Mouse (Mus musculus): ENCODE measurements around the gene Zpbp2. TPM values are rescaled to one million over a fixed set of nuclear protein-coding genes. Genes with fewer than 3 reads are reported as not detected.

Gene Zpbp2
- polyA plus RNA-seq, 1 experiment from 2014 or later = not detected

- Histone ChIP-seq H3K27ac (no peak overlapping the region), H3K4me3 (no peak overlapping the region), H3K27me3 (peaks cover 2% of the 10 kb centered on the region; the same call in 1 of the 2 replicates), H3K4me2 (replicated peaks) (no peak overlapping the region), H3K4me1 (no peaks in the 10 kb centered on the region; the same call in 1 of the 2 replicates), H3K36me3 (no peaks in the 10 kb centered on the region), H3K9me3 (no peaks in the 10 kb centered on the region), H3K9ac (no peak overlapping the region)
- no peak for ATAC-seq (ENCODE audit: insufficient number of reproducible peaks, insufficient read depth, low FRiP score, low TSS enrichment)
- whole genome bisulfite sequencing = 85% methylated on average over 3 of the region's 3 CpGs
Measured at GRCm38 (mm10) chr11:98563025-98563424, 12.1 kb downstream of the Zpbp2 start.

- no peak overlapping the region for H3K4me3 ChIP-seq
- ATAC-seq (ENCODE audit: insufficient number of reproducible peaks, insufficient read depth, low FRiP score, low TSS enrichment) = no peak
- no peaks in the 10 kb centered on the region for H3K9me3 ChIP-seq
Measured at GRCm38 (mm10) chr11:98563921-98564414, 13.1 kb downstream of the Zpbp2 start.

GRCm38 (mm10) chr11:98568326-98568725 is 17.4 kb downstream of the Zpbp2 start:
- no peaks in the 10 kb centered on the region for H3K9me3 ChIP-seq
- H3K27me3 ChIP-seq = no peaks in the 10 kb centered on the region
- WGBS = 85% methylated on average over 8 of the region's 8 CpGs
- no peaks in the 10 kb centered on the region for H3K4me1 ChIP-seq
- H3K27ac ChIP-seq = no peak overlapping the region
- no peak overlapping the region for H3K9ac ChIP-seq
- no peaks in the 10 kb centered on the region for H3K36me3 ChIP-seq
- H3K4me3 ChIP-seq = no peak overlapping the region
- no peak overlapping the region for H3K4me2 ChIP-seq (replicated peaks)
- no peak for ATAC-seq (ENCODE audit: insufficient number of reproducible peaks, insufficient read depth, low FRiP score, low TSS enrichment)

More at GRCm38 (mm10) chr11:98563921-98564414, 13.1 kb downstream of the Zpbp2 start:
- Histone ChIP-seq H3K4me2 (replicated peaks) (no peak overlapping the region), H3K27ac (no peak overlapping the region), H3K9ac (no peak overlapping the region), H3K27me3 (no peaks in the 10 kb centered on the region), H3K4me1 (no peaks in the 10 kb centered on the region; the same call in 1 of the 2 replicates), H3K36me3 (no peaks in the 10 kb centered on the region)
- WGBS = 63% methylated on average over 13 of the region's 13 CpGs

GRCm38 (mm10) chr11:98569461-98569860 is 18.6 kb downstream of the Zpbp2 start:
- ATAC-seq (ENCODE audit: insufficient number of reproducible peaks, insufficient read depth, low FRiP score, low TSS enrichment) = no peak
- Histone ChIP-seq H3K4me1 (no peaks in the 10 kb centered on the region), H3K36me3 (no peaks in the 10 kb centered on the region), H3K4me2 (replicated peaks) (no peak overlapping the region), H3K4me3 (no peak overlapping the region), H3K27ac (no peak overlapping the region), H3K27me3 (no peaks in the 10 kb centered on the region), H3K9me3 (no peaks in the 10 kb centered on the region), H3K9ac (no peak overlapping the region)
- WGBS = 78% methylated on average over 6 of the region's 6 CpGs

GRCm38 (mm10) chr11:98577776-98578175 is 26.9 kb downstream of the Zpbp2 start:
- WGBS = 83% methylated on average over 5 of the region's 5 CpGs
- H3K9ac ChIP-seq = no peak overlapping the region

GRCm38 (mm10) chr11:98580301-98581121 is 29.6 kb downstream of the Zpbp2 start:
- no peak for ATAC-seq (ENCODE audit: insufficient number of reproducible peaks, insufficient read depth, low FRiP score, low TSS enrichment)
- no peak overlapping the region for H3K9ac ChIP-seq
- H3K36me3 ChIP-seq = peaks cover 31% of the 10 kb centered on the region
- no peak overlapping the region for H3K4me2 ChIP-seq (replicated peaks)
- H3K4me1 ChIP-seq = peaks cover 8% of the 10 kb centered on the region
- H3K9me3 ChIP-seq = no peaks in the 10 kb centered on the region
- no peaks in the 10 kb centered on the region for H3K27me3 ChIP-seq
- no peak overlapping the region for H3K4me3 ChIP-seq
- WGBS = 77% methylated on average over 16 of the region's 16 CpGs
- no peak overlapping the region for H3K27ac ChIP-seq

More at GRCm38 (mm10) chr11:98577776-98578175, 26.9 kb downstream of the Zpbp2 start:
- no peak overlapping the region for H3K4me3 ChIP-seq
- peaks cover 22% of the 10 kb centered on the region for H3K36me3 ChIP-seq
- H3K27ac ChIP-seq = no peak overlapping the region
- H3K4me2 ChIP-seq (replicated peaks) = no peak overlapping the region
- H3K9me3 ChIP-seq = no peaks in the 10 kb centered on the region
- no peak for ATAC-seq (ENCODE audit: insufficient number of reproducible peaks, insufficient read depth, low FRiP score, low TSS enrichment)
- no peaks in the 10 kb centered on the region for H3K4me1 ChIP-seq
- no peaks in the 10 kb centered on the region for H3K27me3 ChIP-seq

GRCm38 (mm10) chr11:98581286-98582029 is 30.6 kb downstream of the Zpbp2 start:
- ATAC-seq (ENCODE audit: insufficient number of reproducible peaks, insufficient read depth, low FRiP score, low TSS enrichment) = no peak
- Histone ChIP-seq H3K4me1 (peaks cover 17% of the 10 kb centered on the region), H3K27ac (no peak overlapping the region), H3K4me2 (replicated peaks) (no peak overlapping the region), H3K4me3 (no peak overlapping the region), H3K27me3 (no peaks in the 10 kb centered on the region), H3K9ac (no peak overlapping the region), H3K9me3 (no peaks in the 10 kb centered on the region), H3K36me3 (peaks cover 31% of the 10 kb centered on the region)
- WGBS = 70% methylated on average over 17 of the region's 17 CpGs

- Histone ChIP-seq H3K36me3 (peaks cover 31% of the 10 kb centered on the region), H3K4me1 (peaks cover 17% of the 10 kb centered on the region), H3K27me3 (no peaks in the 10 kb centered on the region), H3K4me2 (replicated peaks) (no peak overlapping the region), H3K4me3 (no peak overlapping the region), H3K9me3 (no peaks in the 10 kb centered on the region), H3K9ac (no peak overlapping the region), H3K27ac (no peak overlapping the region)
- 79% methylated on average over 8 of the region's 8 CpGs for WGBS
- ATAC-seq (ENCODE audit: insufficient number of reproducible peaks, insufficient read depth, low FRiP score, low TSS enrichment) = no peak
Measured at GRCm38 (mm10) chr11:98582030-98582388, 31.1 kb downstream of the Zpbp2 start.

GRCm38 (mm10) chr11:98582551-98583264 is 31.8 kb downstream of the Zpbp2 start:
- no peak for ATAC-seq (ENCODE audit: insufficient number of reproducible peaks, insufficient read depth, low FRiP score, low TSS enrichment)
- 88% methylated on average over 12 of the region's 12 CpGs for WGBS
- H3K27ac ChIP-seq = no peak overlapping the region
- H3K9me3 ChIP-seq = no peaks in the 10 kb centered on the region
- peaks cover 31% of the 10 kb centered on the region for H3K36me3 ChIP-seq
- H3K4me2 ChIP-seq (replicated peaks) = no peak overlapping the region
- H3K27me3 ChIP-seq = no peaks in the 10 kb centered on the region
- H3K9ac ChIP-seq = no peak overlapping the region
- no peak overlapping the region for H3K4me3 ChIP-seq
- H3K4me1 ChIP-seq = peaks cover 20% of the 10 kb centered on the region

- Histone ChIP-seq H3K4me3 (no peak overlapping the region), H3K4me1 (peaks cover 25% of the 10 kb centered on the region), H3K4me2 (replicated peaks) (no peak overlapping the region), H3K36me3 (peaks cover 31% of the 10 kb centered on the region), H3K27ac (no peak overlapping the region), H3K9ac (no peak overlapping the region), H3K9me3 (no peaks in the 10 kb centered on the region), H3K27me3 (no peaks in the 10 kb centered on the region)
- 91% methylated on average over 3 of the region's 3 CpGs for WGBS
- ATAC-seq (ENCODE audit: insufficient number of reproducible peaks, insufficient read depth, low FRiP score, low TSS enrichment) = no peak
Measured at GRCm38 (mm10) chr11:98583265-98583552, 32.3 kb downstream of the Zpbp2 start.

- no peak for ATAC-seq (ENCODE audit: insufficient number of reproducible peaks, insufficient read depth, low FRiP score, low TSS enrichment)
- peaks cover 31% of the 10 kb centered on the region for H3K36me3 ChIP-seq
- no peaks in the 10 kb centered on the region for H3K9me3 ChIP-seq
- H3K4me1 ChIP-seq = peaks cover 29% of the 10 kb centered on the region
- H3K4me3 ChIP-seq = no peak overlapping the region
- H3K9ac ChIP-seq = no peak overlapping the region
- H3K27ac ChIP-seq = no peak overlapping the region
- H3K27me3 ChIP-seq = no peaks in the 10 kb centered on the region
- WGBS = 36% methylated on average over 3 of the region's 3 CpGs
- no peak overlapping the region for H3K4me2 ChIP-seq (replicated peaks)
Measured at GRCm38 (mm10) chr11:98583571-98583970, 32.7 kb downstream of the Zpbp2 start.
